Mouse (Mus musculus): ENCODE results near the gene Slc22a3. TPM values are rescaled to one million over a fixed set of nuclear protein-coding genes. Genes with fewer than 3 reads are reported as not detected.

The Slc22a3 gene
- total and polyA plus RNA-seq, 3 experiments = not detected

DNA sequence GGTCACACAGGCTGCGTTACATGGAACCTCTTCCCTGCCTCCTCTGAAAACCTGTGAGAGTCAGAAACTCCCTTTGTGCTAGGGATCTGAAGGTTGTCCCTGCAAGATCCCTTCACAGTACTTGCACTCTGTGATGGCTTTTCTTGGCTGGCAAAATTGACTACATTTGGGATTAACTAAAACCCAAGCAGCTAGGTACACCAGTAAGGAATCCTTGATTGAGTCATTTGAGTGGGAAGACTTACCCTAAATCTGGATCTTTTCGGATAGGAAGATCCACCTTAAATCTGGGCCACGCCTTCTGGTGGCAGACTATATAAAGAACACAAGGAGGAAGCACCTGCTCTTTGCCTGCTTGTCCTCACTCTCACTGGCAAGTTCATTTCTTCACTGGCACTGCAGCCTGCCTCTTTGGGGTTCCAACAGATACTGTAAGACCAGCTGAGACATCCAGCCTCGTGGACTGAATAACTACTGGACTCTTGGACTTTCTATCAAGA is 41.0 kb downstream of the Slc22a3 start:
- H3K36me3 ChIP-seq (replicated peaks in 1 of 2; ENCODE audit: control insufficient read depth in 1 of 2, insufficient read depth in 1 of 2, low read length in 1 of 2) = no peaks in the 10 kb centered on the region
- no peaks in the 10 kb centered on the region for H3K79me2 ChIP-seq (replicated peaks; ENCODE audit: control insufficient read depth, extremely low read depth, insufficient read depth, poor library complexity, severe bottlenecking)
- in situ Hi-C loops (cut with MboI; ENCODE audit: low pct_ligation_motif_present, low pct_unique_long_range_greater_than_20kb, low sequenced_read_pairs) (no loop called here), dilution Hi-C loops (cut with MboI; ENCODE audit: extremely low pct_ligation_motif_present, extremely low pct_unique_long_range_greater_than_20kb, low sequenced_read_pairs) (no loop called here)
- H3K4me1 ChIP-seq (ENCODE audit: control insufficient read depth in 1 of 2, insufficient read depth in 2 of 2) = peaks cover 0 to 9% of the 10 kb centered on the region in 2 experiments; a peak in 1 of 4 replicates
- peaks cover under 1% of the 10 kb centered on the region for H3K9me3 ChIP-seq (replicated peaks; ENCODE audit: low read length)
- H3K27ac ChIP-seq (ENCODE audit: insufficient read depth, low read depth) = no peak overlapping the region
- peaks cover 27% of the 10 kb centered on the region for H3K27me3 ChIP-seq (replicated peaks)
- no peak overlapping the region for H3K4me2 ChIP-seq (ENCODE audit: insufficient read depth, low read depth, poor library complexity, severe bottlenecking)
- DNase-seq (ENCODE audit: extremely low read depth) = no peak
- no peak overlapping the region for H3K4me3 ChIP-seq (replicated peaks in 1 of 3; ENCODE audit: low read depth in 2 of 3, low read length in 2 of 3, poor library complexity in 1 of 3)
- H3K9ac ChIP-seq (ENCODE audit: insufficient read depth, low read depth) = no peak overlapping the region
- TF ChIP-seq MAZ (IDR thresholded peaks at IDR 0.05; ENCODE audit: low read depth, low read length) (no peak), MEF2A (IDR thresholded peaks at IDR 0.05; ENCODE audit: borderline replicate concordance, low read depth, low read length) (no peak), USF2 (conservative IDR thresholded peaks at IDR 0.05; ENCODE audit: low read depth, low read length) (no peak), CTCF (conservative IDR thresholded peaks at IDR 0.05 in 1 of 2, IDR thresholded peaks at IDR 0.05 in 1 of 2; ENCODE audit: low read depth in 2 of 2, low read length in 2 of 2) (no peak), ZNF384 (IDR thresholded peaks at IDR 0.05; ENCODE audit: low read depth, low read length) (no peak), USF1 (IDR thresholded peaks at IDR 0.05; ENCODE audit: low read depth, low read length) (no peak), ZC3H11A (IDR thresholded peaks at IDR 0.05; ENCODE audit: low read depth, low read length) (no peak), IRF4 (IDR thresholded peaks at IDR 0.05; ENCODE audit: low read depth, low read length) (no peak), EP300 (IDR thresholded peaks at IDR 0.05; ENCODE audit: low read length) (no peak), NELFE (IDR thresholded peaks at IDR 0.05; ENCODE audit: low read depth, low read length) (no peak), JUND (conservative IDR thresholded peaks at IDR 0.05; ENCODE audit: low read depth, low read length) (no peak), NRF1 (IDR thresholded peaks at IDR 0.05; ENCODE audit: low read depth, low read length) (no peak), ETS1 (conservative IDR thresholded peaks at IDR 0.05; ENCODE audit: low read depth, low read length) (no peak), CHD1 (IDR thresholded peaks at IDR 0.05; ENCODE audit: low read depth, low read length) (no peak), ZMIZ1 (IDR thresholded peaks at IDR 0.05; ENCODE audit: low read depth, low read length) (no peak), MAFK (IDR thresholded peaks at IDR 0.05; ENCODE audit: insufficient replicate concordance, low read length) (no peak)

DNA sequence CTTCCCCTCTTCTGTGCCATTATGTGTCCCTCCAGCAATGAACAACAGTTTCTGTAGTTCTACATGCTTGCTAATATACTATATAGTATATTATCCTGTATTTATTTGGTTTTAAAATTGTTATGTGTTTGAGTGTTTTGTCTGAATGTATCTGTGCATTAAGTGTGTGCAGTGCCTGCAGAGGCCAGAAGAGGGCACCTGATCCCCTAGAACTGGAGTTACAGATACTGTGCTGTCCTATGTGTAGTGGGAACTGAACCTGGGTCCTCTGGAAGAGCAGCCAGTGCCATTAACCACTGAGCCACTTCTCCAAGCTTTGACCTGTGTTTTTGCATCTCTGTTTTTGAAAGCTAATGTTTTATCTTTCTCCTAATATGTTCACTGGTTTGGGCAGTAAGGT is 46.3 kb downstream of the Slc22a3 start:
- dilution Hi-C loops (cut with MboI; ENCODE audit: extremely low pct_ligation_motif_present, extremely low pct_unique_long_range_greater_than_20kb, low sequenced_read_pairs) (no loop called here), in situ Hi-C loops (cut with MboI; ENCODE audit: low pct_ligation_motif_present, low pct_unique_long_range_greater_than_20kb, low sequenced_read_pairs) (no loop called here)
- Histone ChIP-seq H3K9ac (ENCODE audit: insufficient read depth, low read depth) (no peak overlapping the region), H3K4me2 (ENCODE audit: insufficient read depth, low read depth, poor library complexity, severe bottlenecking) (no peak overlapping the region), H3K27ac (ENCODE audit: insufficient read depth, low read depth) (no peak overlapping the region), H3K9me3 (replicated peaks; ENCODE audit: low read length) (peaks cover 5% of the 10 kb centered on the region), H3K27me3 (replicated peaks) (peaks cover 19% of the 10 kb centered on the region), H3K4me3 (replicated peaks in 1 of 3; ENCODE audit: low read depth in 2 of 3, low read length in 2 of 3, poor library complexity in 1 of 3) (no peak overlapping the region), H3K79me2 (replicated peaks; ENCODE audit: control insufficient read depth, extremely low read depth, insufficient read depth, poor library complexity, severe bottlenecking) (no peaks in the 10 kb centered on the region), H3K36me3 (replicated peaks in 1 of 2; ENCODE audit: control insufficient read depth in 1 of 2, insufficient read depth in 1 of 2, low read length in 1 of 2) (no peaks in the 10 kb centered on the region), H3K4me1 (ENCODE audit: control insufficient read depth in 1 of 2, insufficient read depth in 2 of 2) (0 out of 4 replicates have a peak, but pooled peaks cover 0 to 3% of the 10 kb centered on the region in 2 experiments)
- DNase-seq (ENCODE audit: extremely low read depth) = no peak
- TF ChIP-seq RAD21 (IDR thresholded peaks at IDR 0.05; ENCODE audit: low read depth, low read length) (peak; percentile 21), SMC3 (IDR thresholded peaks at IDR 0.05; ENCODE audit: low read depth, low read length) (no peak), JUND (conservative IDR thresholded peaks at IDR 0.05; ENCODE audit: low read depth, low read length) (no peak), CHD1 (IDR thresholded peaks at IDR 0.05; ENCODE audit: low read depth, low read length) (no peak), HCFC1 (IDR thresholded peaks at IDR 0.05; ENCODE audit: low read depth, low read length) (no peak), ZNF384 (IDR thresholded peaks at IDR 0.05; ENCODE audit: low read depth, low read length) (no peak), TCF12 (IDR thresholded peaks at IDR 0.05; ENCODE audit: low read depth, low read length) (no peak), POLR2AphosphoS2 (IDR thresholded peaks at IDR 0.05; ENCODE audit: low read depth, low read length) (no peak), CTCF (conservative IDR thresholded peaks at IDR 0.05 in 1 of 2, IDR thresholded peaks at IDR 0.05 in 1 of 2; ENCODE audit: low read depth in 2 of 2, low read length in 2 of 2) (peak; percentile 12 to 49; a peak in 2 of 4 replicates)
